Mouse (Mus musculus): Measurements from ENCODE around the gene Polr1a. TPM values are rescaled to one million over a fixed set of nuclear protein-coding genes. Genes with fewer than 3 reads are reported as not detected.

The Polr1a gene
- total RNA-seq, 2 experiments from 2014 or later, result 44.5 to 51.4 TPM

DNA sequence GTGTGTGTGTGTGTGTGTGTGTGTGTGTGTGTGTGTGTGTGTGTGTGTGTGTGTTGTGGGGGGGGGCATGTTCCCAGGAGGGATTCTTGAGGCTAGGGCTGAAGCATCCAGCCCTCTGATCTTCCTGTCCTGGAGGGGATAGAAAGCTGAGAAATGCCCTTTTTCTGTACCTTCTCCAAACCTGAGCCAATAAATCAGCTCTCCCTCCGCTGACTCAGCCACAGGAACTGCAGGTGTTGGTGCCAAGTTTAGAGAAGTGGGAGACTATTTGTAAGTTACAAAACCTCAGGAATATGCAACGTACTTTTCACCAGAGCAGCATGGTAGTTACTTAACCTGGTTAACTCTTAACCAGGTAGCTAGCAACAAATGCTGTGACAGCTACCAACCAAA, 83.1 kb downstream of the Polr1a start:
- intact Hi-C loops (cut with DNase I), result no loop called here
- no peak for DNase-seq

GRCm38 (mm10) chr6:71994004-71994403, 85.2 kb downstream of the Polr1a start:
- intact Hi-C loops (cut with DNase I), result no loop called here

GRCm38 (mm10) chr6:71995081-71995480, 86.2 kb downstream of the Polr1a start:
- DNase-seq, result no peak
- intact Hi-C loops (cut with DNase I), result no loop called here

More at GRCm38 (mm10) chr6:71994004-71994403, 85.2 kb downstream of the Polr1a start:
- DNase-seq, result no peak

- no peak for DNase-seq
- intact Hi-C loops (cut with DNase I), result no loop called here
Measured at GRCm38 (mm10) chr6:71997215-71997614, 88.4 kb downstream of the Polr1a start.

GRCm38 (mm10) chr6:71999917-72000512, 91.2 kb downstream of the Polr1a start:
- DNase-seq, result no peak
- intact Hi-C loops (cut with DNase I), result loop anchor here (1.0 kb wide), 1 partner anchor 59 kb away; no protein-coding TSS in a partner anchor

DNA sequence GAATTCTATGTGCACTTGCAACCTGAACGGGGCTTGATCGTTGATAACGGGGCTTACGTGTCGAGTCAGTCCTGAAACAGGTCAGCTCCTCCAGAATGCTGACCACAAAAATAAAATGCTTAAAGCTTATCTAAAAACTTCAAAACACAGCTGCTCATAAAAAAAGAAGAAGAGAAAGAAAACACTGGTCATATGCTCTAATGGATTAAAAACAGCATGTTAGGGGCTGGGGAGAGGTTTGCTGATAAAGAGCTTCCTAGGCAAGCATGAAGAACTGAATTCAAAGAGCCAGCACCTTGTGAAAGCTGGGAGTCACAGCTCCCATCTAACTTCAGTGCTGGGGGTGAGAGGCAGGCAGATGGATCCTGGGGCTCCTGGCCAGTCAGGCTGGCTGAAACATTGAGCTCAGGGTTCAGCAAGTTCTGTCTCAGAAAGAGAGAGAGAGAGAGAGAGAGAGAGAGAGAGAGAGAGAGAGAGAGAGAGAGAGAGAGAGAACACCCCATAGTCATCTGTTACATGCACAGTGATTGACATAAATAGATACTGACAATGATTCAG, 92.4 kb downstream of the Polr1a start:
- DNase-seq, result no peak
- intact Hi-C loops (cut with DNase I), result no loop called here

- intact Hi-C loops (cut with DNase I), result no loop called here
- no peak for DNase-seq
Measured at GRCm38 (mm10) chr6:72007411-72008212, 98.8 kb downstream of the Polr1a start.

- no peak for DNase-seq
- intact Hi-C loops (cut with DNase I), result no loop called here
Measured at GRCm38 (mm10) chr6:72008213-72008655, 99.4 kb downstream of the Polr1a start.

DNA sequence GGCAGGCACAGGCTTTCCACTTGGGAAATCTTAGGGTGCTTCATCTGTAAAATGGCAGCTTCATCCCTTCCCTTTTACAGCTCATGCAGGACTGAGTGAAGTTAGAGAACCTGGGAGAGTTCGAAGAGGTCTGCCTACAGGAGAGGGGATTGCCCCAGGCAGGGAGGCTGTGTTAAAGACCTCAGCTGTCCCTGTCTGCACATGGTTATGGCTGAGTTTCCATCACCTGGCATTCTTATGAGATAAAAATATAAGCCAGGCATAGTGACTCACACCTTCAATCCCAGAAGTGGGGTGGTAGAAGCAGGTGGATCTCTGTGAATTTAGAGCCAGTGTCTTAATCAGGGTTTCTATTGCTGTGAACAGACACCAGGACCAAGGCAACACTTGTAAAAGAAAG, 100.6 kb downstream of the Polr1a start:
- DNase-seq, result no peak
- intact Hi-C loops (cut with DNase I), result no loop called here

GRCm38 (mm10) chr6:72014033-72014432, 105.2 kb downstream of the Polr1a start:
- intact Hi-C loops (cut with DNase I), result no loop called here
- no peak for DNase-seq

DNA sequence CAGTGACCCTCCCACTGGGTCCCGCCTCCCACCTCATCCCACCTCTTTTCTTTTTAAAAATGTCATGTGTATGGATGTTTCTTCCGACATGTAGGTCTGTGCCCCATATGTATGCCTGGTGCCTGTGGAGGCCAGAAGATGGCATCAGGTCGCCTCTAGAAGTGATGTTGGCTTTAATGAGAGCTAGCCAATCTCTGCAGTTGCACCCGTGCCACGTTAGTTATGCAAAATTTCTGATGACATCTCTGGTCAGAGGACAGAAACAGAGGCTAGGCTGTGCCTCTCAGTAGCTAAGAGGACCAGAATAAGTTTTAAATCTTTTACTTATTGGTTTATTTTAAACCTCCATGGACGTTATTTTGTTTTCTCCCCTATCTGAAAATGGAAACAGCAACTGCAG, 109.2 kb downstream of the Polr1a start:
- DNase-seq, result no peak
- intact Hi-C loops (cut with DNase I), result no loop called here

DNA sequence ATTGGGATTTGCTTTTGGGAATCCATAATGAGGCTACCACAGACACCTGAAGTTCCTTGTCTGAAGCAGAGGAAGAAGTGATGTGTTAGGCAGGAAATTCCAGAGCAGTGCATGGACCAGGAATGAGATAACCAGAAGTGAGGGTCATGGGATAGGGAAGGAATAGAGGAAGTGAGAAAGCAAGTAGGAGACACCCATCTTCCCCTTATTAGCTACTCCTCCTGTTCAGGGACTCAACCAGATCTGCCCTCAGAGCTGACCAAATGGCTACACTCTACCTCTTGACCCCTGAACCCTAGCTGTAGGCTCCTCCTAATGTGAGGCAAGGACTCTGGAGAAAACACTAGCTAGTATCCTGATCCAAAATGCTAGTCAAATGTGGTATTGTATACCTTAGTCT, 116.6 kb downstream of the Polr1a start:
- no peak for DNase-seq
- intact Hi-C loops (cut with DNase I), result no loop called here

DNA sequence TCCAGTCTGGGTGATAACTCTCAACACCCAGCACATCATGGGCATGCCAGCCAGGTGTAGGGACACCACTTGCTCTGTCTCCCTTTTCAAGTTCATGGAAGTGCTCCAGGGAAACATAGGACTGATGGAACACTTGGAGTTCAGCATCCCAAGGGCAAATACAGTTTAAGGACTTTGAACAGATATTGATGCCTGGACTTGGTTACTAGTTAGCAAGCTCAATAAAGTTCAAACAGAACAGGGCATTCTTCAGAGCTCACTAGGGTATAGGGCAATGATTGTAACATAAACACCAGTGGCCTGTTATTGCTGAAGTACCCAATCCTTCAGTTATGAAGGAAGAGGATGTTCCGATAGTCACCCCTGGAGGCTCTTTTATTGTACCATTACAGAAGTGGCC, 119.2 kb downstream of the Polr1a start:
- intact Hi-C loops (cut with DNase I), result no loop called here
- DNase-seq, result no peak

GRCm38 (mm10) chr6:72029674-72030073, 120.8 kb downstream of the Polr1a start:
- DNase-seq, result no peak
- intact Hi-C loops (cut with DNase I), result no loop called here

Other genes starting within 250 kb of the Polr1a start
- gene Reep1, start 201.5 kb upstream of the Polr1a start, total RNA-seq (2021), result 10 to 100 TPM; 14.7 to 17.4 TPM
- 10 to 100 TPM; 48.1 to 48.7 TPM for gene Mrpl35, start 82.1 kb upstream of the Polr1a start, total RNA-seq (2021)
- 100 to 1,000 TPM; 614 to 663 TPM for gene Immt, start 77.7 kb upstream of the Polr1a start, total RNA-seq (2021)
- 100 to 1,000 TPM; 118 to 133 TPM for gene Ptcd3, start 303 bp upstream of the Polr1a start, total RNA-seq (2021)
- gene St3gal5, start 188.5 kb downstream of the Polr1a start, total RNA-seq (2021), result 10 to 100 TPM; 58.4 to 66.9 TPM

Measured in heart, postnatal 36 days (tissue).